Mouse (Mus musculus) common myeloid progenitor, adult 5-6 weeks (primary cell): ENCODE results near the gene Hrk. TPM values are rescaled to one million over a fixed set of nuclear protein-coding genes. Genes with fewer than 3 reads are reported as not detected.

ENCODE experiments used
- ATAC-seq: replicated peaks from 2 replicates; pipeline ENCODE4 v1.8.0; 2016; ENCODE audit warnings: low read depth, mild to moderate bottlenecking, moderate TSS enrichment, inconsistent platforms; ENCODE audit not compliant: poor library complexity, severe bottlenecking
- total RNA-seq: library from RNA; stranded (forward); fragments of 200-1000, 187-1606 nt; gene quantifications from 2 replicates; pipeline ENCODE4 v1.2.3, GENCODE M21; 2017

Hrk gene
- total RNA-seq, result not detected in 2 replicates

DNA sequence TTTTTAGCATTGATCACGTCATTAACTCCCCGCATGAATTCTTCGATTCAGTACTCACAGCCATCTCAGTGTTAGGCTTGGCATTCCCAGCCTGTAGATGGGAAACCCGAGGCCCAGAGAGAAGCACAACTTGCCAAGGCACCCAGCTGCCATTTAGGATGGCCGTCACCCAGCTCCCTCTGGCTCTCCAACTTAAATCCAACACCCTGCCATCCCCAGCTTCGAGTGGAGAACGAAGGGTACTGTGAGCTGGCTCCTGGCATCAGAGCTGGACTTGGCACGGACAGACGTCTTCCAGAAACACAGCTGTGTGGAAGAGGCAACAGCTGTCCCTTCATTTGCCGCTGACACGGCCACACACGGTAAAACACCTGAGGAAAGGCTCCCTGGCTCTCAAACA, at the start of gene Hrk:
Gene Hrk (plus strand): TSS at position 68 of the 400 bp plus-strand sequence.
- no peak for ATAC-seq

- no peak for ATAC-seq
Measured at GRCm38 (mm10) chr5:118118351-118118750, 46.1 kb upstream of the Hrk start.

DNA sequence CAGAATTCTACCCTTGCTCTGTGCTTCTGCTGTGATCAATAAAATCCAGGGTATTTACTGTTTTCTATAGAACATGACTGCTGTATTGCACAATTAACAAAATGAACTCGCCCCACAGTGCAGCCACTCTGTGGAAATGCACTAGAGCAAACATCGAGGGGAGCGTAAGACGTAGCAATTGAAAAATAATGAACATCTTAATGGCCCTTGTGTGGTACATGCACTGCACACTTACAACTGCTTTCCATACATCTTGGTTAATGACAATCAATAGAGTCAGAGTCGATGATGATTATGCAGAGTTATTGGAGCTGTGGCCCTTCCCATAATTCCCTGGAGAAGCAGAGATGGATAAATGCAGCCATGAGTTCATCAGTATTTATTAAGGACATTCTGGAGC, 45.5 kb upstream of the Hrk start:
- ATAC-seq, result no peak

DNA sequence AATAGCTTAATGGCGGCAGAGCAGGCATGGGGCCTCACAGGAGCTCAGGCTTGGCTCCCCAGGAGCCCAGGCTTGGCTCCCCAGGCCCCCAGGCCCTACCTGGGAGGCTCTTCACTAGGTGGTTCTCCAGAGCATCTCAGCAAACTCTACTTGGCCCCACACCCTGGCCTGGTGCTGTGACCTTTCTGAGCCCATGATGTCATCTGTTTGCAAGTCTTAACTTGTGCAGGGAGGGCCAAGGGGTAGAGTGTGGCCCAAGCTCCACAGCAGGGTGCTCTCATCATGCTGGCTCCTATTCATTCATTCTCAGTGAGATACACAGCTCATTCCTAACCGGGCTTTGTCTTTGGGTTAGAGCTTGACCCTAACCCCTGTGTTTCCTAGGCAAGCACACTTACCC, 43.8 kb upstream of the Hrk start:
- ATAC-seq, result no peak

DNA sequence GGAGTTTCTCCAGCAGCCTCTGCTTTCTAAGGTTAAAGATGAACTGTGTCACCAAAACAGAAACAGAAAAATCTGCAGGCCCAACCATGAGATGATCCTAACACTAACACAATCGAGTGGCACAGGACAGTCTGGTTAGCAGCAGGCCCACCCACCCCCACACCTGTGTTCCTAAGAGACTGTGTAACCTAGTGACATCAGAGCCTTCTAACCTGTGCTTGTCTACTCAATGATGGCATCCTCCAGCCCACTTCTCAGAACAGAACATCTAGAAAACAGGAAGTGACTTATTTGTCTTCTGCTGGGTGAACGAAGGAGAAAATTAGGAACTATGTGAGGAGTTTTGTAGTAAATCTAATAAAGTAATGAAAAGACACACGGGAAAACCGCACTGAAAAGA, 42.5 kb upstream of the Hrk start:
- no peak for ATAC-seq

GRCm38 (mm10) chr5:118123096-118123495, 41.4 kb upstream of the Hrk start:
- no peak for ATAC-seq

DNA sequence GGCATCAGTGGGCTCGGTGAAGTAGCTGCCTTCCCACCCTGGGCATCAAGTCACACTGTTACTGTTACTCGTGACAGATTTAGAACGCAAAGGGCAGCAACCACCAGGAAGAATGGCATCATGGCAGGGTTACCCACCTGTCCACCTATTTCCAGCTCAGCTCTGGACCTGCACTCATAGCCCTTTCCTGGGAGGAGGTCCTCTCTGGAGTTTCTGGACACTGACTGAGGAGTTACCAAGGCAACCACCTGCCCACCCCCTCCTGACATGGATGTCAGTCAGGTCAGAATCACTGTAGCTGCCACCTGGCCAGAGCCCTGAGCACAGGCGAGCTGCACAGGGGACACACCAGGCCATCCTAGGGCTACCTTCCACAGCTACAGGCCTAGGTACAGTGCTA, 37.8 kb upstream of the Hrk start:
- ATAC-seq, result no peak

DNA sequence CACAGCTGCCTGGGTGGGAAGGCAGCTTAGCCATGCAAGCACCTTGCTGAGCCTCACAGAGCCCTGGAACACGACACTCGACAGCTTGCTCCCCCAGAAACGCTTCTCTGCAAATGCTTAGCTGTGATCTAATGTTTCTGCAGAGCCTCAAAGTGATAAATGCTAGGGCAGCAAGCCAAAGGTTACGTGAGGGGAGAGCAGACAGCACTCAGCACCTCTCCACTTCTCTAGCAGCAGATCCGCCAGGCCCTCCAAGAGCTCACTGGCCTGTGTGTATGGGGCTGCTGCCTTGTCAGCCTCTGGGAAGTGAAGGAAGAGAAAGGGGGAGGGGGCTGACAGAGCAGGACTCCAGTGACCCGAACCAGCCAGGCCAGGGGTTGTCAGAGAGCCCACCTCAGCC, 36.2 kb upstream of the Hrk start:
- no peak for ATAC-seq

GRCm38 (mm10) chr5:118128651-118129050, 35.8 kb upstream of the Hrk start:
- no peak for ATAC-seq

GRCm38 (mm10) chr5:118136391-118136790, 28.1 kb upstream of the Hrk start:
- ATAC-seq, result no peak

DNA sequence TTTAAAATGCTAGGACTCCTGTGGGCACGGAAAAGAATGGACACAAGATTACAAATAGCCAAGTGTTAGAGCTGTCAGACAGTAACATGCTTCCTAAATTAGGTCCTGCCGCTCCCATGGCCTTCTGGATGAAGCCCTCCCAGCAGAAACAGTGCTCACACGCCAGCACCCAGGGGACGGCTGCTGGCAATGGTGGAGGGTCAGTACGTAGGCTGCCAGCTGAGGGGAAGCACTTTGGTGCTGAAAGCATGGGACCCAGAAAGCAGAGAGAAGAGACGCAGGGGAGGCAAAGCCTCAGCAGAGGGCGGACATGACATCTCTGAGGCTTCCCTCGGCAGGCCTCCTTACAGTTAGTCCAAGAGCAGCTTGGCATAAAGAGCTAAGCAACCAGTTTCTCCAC, 24.8 kb upstream of the Hrk start:
- ATAC-seq, result no peak

DNA sequence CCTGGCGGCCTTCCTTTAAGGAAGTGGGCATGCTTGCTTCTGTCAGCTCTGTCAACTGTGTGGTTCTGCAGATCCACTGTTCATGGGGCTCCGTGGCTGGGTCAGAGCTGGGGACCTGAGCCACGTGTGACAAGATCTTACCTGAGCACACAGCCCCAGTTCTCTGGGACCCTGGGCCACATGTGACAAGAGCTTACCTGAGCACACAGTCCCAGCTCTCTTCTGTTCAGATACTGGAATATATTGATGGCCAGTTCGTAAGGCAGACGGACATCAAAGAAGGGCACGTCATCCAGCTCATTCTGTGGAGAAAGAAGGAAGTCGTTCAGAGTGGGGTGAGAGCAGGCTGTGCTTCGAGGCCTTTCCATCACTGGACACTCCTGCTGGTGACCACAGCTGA, 22.0 kb upstream of the Hrk start:
- ATAC-seq, result no peak

- ATAC-seq, result no peak
Measured at GRCm38 (mm10) chr5:118143211-118144026, 21.0 kb upstream of the Hrk start.

GRCm38 (mm10) chr5:118144327-118144726, 20.1 kb upstream of the Hrk start:
- no peak for ATAC-seq

GRCm38 (mm10) chr5:118144770-118145169, 19.7 kb upstream of the Hrk start:
- ATAC-seq, result no peak

- ATAC-seq, result no peak
Measured at GRCm38 (mm10) chr5:118145458-118145857, 19.0 kb upstream of the Hrk start.

- ATAC-seq, result no peak
Measured at GRCm38 (mm10) chr5:118145999-118146679, 18.3 kb upstream of the Hrk start.

DNA sequence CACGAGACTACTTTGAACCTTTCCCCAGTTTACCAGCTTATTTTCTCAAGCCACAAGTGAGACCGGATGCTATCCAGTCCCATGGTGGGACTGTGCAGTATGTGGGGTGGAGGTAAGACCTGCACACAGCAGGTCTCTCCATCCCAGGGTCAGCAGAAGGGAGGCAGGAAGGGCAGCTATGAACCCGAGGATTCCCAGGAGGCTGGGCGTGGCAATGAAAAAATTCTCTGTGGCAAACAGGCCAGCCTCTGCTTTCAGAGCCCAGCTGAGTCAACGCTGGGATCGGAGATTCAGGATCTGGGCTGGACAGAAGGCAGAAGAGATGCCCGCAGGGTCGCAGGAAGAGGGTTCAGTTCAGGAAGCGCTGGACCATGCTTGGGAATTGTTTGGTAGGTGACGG, 17.2 kb upstream of the Hrk start:
- no peak for ATAC-seq

- no peak for ATAC-seq
Measured at GRCm38 (mm10) chr5:118149711-118150110, 14.7 kb upstream of the Hrk start.

DNA sequence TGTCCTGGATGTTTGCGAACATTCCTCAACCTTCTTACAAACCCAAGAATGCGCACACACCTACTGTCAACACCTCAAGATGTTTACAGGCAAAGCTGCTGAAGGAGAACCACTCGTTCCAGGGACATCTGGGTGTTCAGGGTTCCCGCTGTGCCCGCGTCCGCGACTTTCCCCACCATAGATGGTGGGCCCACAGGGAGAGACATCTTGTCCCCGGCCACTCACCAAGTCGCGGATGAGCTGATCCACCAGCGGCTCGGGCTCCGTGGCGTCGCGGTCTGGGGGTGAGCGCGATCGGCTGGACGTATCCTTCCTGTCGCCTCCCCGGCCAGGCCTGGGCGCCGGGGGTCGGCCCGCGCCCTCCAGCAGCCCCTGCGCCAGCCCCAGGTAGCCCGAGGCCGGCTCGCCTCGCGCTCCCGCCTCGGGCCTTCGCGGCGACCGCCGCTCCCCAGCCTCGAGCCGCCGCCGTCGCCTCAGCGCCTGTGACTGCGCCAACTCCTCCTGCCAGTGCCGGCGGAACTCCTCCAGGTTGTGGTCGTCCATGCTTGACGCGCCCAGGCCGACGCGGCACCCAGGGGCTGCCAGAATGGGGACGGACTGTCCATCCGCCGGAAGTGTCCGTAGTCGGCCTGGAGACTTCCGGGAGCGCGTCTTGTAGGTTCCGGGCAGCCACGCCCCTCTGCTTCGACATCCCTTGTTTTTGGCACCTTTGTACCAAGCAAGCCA, 9.4 kb upstream of the Hrk start, which contains the start of gene Fbxw8:
Gene Fbxw8 (minus strand): TSS at position 626 of the 726 bp plus-strand sequence.
- peak; percentile 98 for ATAC-seq

- ATAC-seq, result no peak
Measured at GRCm38 (mm10) chr5:118155565-118155947, 8.9 kb upstream of the Hrk start.
